Mouse (Mus musculus) adrenal gland, postnatal 14 days (tissue): ENCODE measurements around the gene Arpp21. TPM values are rescaled to one million over a fixed set of nuclear protein-coding genes. Genes with fewer than 3 reads are reported as not detected.
A peak's percentile ranks its signal among the peaks of the same experiment; 100 is the strongest.

ENCODE experiments used
- DNase-seq: peaks from one replicate; pipeline ENCODE4 v3.0.0; 2021; ENCODE audit warnings: mixed read lengths
- total RNA-seq: library from RNA; stranded (reverse); gene quantifications from 2 replicates; pipeline ENCODE4 v1.2.3, GENCODE M21; 2021

Arpp21 gene
- total RNA-seq, 1 experiment from 2014 or later = 1.3 TPM

DNA sequence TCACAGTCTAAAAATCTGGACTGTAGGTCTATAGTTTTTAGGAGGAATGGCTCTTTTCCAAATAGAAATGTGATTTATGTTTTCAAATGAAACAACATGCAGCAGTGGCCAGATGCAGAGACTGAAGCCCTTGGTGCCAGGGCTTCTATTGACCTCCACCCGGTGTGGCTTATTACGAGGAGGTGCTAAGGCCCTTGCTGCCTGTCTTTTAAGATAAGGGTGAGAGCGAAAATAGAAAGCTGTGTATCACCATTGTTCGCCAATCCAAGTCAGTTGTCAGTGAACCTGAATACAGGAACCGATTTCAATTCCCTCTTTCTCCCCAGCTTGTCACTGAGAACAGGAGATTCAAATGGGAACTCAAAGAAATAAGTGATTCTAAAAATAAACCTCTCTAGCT lies 57.3 kb downstream of the Arpp21 start:
- DNase-seq = no peak

DNA sequence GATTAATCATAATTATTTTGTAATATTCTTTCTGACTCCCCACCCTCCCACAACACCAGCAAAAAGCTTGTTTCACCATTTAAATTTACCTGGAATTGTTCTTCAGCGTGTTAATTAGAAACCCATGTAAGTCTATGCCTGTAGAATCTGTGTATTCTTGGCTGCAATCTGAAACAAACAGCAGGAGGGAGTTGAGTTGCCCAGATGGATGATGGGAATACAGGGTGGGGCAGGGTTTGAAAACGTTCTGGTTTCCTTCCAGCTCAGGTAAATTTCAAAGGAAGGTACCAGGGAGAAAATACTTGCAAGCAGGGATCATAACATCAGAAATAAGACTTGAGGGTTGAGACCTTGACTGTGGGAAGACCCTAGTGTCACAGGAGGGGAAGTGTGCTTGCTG lies 58.2 kb downstream of the Arpp21 start:
- no peak for DNase-seq

DNA sequence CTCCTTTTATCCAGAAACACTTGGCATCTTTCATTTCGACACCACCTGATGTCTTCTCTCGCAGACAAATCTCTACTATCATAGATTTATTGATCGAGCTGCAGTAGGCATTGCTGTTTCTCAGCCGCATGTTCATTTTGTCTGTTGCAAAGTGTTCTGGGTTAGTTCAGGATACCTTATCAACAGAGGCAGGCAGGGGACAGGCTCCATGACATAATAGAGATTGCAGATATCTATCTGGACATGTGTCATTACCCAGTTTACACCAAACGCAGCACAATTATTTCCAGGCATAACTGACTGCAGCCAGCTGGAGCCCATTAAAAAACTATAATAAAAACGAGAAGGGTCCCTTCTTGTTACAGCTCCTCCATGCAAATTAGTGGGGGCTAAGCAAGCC lies 59.4 kb downstream of the Arpp21 start:
- no peak for DNase-seq

DNA sequence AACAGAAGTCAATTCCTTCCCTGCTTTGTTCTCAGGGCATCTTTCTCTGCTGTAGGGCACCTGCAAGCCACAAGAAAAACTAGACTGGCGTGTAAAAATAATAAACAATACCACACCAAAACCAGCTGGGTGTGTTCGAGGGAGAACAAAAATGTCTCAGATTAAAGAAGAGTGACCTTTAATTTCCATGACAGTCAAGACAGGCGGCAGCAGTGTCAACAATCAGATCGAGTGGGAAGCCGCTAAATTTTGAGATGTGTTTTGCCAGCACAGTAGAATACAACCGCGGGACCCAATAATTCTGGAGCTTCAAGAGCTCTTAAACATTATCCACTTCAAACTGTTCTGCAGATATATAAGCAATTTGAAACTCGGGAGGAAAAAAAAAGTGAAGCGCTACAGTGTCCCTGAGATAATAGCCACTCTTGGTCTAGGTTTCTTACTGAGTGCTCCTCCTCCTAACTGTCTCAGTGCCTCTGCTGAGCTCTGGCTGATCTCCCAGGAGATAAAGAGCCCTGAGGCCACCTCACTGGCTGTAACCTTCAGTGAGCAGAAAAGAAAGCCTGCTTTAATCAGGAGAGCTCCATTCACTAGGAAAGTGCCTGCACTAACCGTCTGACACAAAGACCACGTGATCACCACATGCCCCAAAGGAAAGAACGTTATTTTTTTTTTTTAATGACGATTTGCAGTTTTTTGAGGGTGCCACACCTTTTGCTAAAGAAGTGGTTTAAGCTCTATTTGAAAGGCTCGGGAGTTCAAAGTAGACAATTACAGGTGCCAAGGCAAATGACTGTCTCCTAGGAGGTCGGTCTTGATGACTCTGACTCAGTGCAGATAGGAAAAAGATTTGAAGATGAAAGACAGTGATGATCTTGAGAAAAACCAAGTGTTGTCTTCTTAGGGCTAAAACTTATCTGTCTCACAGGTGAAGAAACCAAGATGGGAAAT lies 61.1 kb downstream of the Arpp21 start:
- peak; percentile 66 for DNase-seq

DNA sequence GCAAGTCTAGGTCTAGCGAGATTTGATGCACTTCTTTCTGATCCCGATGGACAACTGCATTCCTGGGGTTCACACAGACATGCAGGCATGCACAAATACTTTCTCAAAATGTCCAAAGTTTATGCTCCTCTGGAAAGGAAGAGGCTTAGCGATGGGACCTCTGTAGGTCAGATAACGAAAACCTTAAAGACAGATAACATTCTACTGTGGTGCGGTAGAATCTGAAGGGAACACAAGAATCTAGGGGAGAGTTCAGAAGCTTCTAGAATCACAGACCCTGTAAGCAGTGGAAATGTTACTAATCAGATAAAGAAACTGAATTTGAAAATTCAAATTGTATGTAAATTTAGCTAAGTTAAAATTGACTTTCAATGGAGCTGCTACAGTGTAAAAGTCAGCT lies 62.0 kb downstream of the Arpp21 start:
- no peak for DNase-seq

DNA sequence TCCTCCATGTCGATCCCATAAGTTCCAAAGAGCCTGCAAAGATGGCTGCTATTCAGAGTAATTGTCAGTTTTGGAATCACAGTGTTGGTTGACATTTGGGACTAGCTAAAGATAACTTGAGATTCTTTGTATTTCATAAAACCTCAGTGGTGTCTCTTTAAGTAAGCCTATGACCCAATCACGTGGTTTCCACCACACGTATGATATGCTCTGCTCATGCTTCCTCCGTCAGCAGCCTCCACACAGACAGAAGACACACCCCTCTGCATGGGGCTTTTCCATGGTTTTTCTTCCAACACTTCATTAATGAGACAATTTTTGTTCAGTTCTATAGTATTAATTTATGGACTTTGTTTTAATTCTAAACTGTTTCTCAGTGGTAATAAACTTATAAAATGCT lies 71.1 kb downstream of the Arpp21 start:
- no peak for DNase-seq

DNA sequence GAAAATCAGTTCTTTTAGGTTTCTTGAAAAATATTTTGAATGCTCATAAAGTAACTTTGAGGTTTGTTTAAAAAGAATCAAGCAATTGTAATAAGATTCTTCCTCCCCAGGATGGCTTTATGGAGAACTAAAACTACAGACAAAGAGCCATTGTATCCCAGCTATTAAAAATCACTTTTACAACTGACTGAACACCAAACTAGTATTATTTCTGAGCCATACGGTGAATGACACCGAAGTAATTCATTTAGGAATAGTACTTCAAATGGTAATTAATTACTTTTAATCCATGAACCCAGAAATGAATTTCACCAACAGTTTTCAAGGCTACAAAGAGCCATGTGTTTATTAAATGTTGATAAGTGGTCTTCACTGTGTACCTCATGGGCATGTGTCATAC lies 74.8 kb downstream of the Arpp21 start:
- no peak for DNase-seq

DNA sequence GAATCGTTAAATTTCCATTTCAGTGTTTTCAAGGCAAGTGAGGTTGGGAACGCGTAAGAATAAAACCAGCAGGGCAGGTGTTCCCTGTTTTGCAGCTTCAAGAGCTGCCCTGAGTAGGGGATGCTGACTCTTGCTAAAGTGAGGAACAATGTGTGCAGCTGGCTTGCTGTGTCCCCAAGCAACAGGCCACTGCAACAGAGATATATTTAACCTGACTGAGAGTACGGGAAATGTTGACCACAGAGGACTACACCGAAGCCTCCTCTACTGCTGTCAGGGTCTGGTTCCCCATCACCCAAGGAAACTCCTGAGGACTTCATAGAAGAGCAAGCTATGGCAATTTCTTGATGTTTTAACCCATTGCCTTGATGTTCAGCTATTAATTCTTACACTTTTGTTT lies 81.8 kb downstream of the Arpp21 start:
- no peak for DNase-seq

DNA sequence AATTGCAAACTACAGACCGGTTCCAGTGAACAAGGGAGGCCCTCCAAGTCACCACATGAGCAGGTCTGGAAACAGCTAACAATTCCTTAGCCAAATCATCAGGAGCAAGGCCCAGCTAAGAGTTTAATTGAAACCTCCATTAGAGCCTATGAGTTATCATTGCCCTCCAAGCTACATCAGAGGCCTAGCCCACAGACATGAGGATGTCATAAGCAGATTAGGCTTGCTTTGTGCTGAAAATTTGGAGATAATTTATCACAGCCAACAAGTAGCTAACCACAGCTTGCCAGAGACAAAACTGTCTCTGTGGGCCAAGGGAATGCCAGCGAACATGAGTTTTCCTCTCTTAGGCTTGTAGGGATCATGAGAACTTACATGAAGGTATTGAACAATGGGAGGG lies 83.0 kb downstream of the Arpp21 start:
- no peak for DNase-seq

DNA sequence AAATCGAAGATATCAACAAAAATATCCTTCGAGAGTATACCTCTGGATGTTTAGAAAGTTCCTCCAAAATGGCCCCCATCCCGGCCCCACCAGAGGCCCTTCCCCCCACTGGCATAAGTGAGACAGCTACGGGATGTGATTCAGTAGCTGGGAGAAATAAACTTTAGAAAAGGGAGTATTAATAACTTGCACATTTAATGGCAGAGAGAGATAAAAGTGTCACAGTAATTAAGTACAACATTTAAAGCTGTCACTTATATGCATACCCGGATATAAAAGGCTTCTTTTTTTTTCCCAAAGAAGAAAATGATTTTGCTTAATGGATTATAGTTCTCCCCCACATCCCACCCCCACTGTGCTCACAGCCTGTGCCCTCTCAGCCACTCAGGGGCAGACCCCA lies 84.6 kb downstream of the Arpp21 start:
- no peak for DNase-seq

DNA sequence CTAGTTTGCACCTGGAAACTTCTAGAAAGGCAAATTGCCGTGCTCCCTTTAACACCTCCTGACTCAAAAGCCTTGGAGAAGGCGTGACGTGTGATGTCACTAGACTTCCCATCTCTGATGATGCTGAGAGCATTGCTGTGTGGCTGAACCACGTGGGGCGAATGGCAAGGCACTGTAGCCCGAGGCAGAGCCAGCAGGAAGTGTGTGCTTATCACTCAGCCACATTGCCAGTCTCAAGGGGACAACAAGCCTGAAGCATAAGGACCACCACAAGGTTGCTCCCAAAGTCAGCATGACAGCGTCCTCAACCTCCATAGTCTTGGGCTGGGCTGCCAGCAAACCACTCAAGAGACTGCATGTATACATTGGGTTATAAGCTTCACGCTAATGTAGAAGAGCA lies 95.1 kb downstream of the Arpp21 start:
- DNase-seq = no peak

DNA sequence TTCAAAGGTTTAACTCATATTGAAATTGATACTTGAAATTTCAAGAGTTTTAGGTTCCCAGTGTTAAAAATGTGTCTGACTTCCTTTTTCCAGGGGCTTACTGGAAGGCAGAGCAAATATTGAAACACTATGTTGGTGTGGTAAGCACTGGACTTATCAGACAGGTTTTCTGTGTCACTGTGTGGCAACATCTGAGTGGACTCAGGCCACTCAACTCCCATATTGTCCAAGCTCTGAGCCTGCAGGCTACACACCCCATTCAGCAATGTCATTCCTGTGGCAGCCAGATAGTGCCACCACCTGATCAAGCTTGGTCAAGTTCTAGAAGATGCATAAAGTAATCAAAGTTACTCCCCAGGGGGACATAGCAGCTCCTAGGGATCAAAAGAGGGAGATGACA lies 97.9 kb downstream of the Arpp21 start:
- no peak for DNase-seq

DNA sequence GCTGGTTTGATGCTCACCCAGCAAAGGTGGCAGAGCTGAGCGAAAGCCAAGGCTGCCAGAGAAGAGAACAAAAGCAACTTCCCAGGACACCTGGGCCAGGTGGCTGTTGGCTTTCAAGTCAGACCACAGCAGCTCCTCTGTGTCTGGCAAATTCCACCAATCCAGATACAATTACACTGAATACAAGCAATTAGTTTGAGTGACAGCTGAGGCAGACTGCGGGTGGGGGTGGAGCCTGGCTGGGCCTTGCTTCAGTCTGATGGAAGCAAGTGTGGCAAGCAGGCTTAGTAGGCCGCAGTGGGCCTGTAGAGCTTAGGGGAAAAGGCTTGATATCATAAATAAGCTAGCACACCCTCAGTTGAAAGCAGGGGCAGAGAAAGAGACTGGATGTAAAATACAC lies 104.9 kb downstream of the Arpp21 start:
- DNase-seq = no peak

DNA sequence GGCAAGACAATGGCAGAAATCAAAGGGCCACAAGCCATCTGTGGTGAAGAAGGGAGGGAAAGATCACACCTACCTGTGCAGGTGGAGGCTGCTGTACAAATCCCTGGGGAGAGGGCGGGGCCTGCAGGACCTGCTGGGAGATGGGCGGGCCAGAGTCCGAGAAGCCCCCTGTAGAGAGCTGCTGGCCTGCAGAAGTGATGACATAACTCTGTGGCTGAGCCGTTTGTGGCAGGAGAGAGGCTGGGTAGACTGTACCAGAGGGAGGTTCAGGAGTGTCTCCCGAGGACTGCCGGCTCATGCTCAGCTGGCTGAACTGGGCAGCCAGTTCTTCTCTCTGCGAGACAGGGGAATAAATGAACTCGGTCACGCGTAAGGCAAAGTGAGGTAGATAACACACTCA lies 111.1 kb downstream of the Arpp21 start:
- no peak for DNase-seq

DNA sequence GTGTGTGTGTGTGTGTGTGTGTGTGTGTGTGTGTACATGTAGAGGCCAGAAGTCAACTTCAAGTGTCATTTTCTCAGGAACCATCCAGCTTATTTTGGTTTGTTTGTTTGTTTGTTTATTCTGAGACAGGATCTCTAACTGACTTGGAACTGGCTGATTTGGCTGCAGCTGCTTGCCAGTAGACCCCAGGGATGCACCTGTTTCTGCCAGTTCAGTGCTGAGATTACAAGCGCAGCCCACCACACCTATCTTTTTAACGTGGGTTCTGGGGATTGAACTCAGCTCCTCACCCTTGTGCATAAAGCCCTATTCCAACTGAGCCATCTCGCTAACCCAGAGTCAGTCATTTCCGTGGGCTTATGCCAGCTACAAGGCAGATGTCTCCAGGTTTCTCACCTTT lies 111.6 kb downstream of the Arpp21 start:
- DNase-seq = no peak

DNA sequence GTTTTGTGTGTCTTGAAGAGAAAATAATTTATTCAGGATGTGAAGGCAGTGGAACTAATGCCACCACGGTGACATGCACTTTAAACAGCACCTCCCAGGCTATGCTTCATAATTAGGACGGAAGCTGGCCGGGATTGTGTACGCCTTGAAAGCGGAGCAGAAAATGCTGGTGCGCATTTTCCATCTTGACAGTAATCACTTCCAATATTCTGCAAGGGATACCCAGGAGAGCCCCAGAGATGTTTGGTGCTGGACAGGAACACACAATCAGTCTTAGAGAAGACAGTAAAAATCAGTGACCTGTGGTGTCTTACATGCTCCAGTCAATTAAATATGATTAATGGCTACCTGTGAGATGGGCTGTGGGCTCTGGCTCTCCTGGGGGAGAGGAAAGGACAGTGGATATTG lies 112.3 kb downstream of the Arpp21 start:
- no peak for DNase-seq

DNA sequence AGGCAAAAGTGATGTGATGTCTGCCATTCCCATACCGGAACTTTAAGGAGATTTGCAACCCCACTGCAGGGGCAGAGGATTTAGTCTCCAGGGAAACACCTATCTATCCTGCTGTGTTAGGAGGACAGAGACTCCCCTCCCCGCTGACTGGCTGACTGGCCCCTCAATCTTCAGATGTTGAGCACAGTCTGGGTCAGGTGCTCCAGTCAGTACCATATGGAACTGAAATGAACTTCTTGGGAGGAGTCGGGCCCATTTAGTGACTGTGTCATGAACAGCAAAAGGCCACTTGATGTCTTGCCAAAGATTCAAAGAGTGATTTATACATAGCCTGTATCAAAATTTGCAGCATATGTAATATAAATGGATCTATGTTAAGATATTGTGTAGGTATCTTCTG lies 116.2 kb downstream of the Arpp21 start:
- no peak for DNase-seq

DNA sequence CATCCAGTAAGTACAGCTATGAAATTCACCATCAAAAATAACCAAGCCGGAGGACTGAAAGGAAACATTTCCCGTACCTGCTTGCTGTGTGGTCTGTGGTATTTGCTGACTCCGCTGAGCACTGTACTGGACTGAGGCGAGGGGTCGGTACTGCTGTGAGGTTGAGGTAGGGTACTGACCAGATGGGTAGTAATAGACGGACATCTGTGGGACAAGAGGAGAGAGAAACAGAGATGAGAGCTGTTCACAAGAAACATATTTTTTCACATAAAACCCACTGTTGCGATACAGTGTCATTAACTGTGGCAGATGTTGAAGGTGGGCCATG lies 116.7 kb downstream of the Arpp21 start:
- no peak for DNase-seq

DNA sequence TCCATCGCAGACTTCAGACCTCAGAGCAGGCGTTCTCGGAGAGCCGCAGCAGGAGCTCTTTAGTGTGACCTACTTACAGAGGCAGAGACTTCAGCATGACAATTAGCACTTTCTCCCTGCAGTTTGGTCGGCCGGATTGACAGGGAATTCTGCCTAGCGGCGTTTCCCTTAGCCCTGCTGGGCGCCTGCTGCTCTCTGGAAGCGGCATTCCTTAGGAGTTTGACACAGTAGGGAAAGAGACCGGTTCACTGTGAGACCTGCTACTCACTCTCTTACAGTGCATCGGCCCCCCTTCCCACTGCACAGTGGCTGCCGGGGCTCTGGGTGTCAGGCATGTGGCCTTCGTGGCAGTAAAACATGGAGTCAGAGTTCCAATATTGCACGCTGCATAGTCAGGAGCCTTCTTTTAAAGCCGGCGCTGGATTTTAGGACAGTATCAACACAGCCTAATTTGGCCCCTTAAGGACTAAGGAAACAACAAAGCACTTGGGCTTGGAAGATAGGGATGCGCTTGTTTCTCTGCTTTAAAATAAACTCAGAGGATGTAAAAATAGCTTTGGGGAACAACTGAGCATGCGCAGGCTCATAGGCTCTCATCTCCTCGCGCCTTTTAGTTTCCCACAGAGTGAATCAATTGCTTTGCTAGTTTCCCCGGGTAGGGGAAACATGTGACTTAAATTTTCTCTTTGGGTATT lies 117.2 kb downstream of the Arpp21 start:
- peak; percentile 7 for DNase-seq

DNA sequence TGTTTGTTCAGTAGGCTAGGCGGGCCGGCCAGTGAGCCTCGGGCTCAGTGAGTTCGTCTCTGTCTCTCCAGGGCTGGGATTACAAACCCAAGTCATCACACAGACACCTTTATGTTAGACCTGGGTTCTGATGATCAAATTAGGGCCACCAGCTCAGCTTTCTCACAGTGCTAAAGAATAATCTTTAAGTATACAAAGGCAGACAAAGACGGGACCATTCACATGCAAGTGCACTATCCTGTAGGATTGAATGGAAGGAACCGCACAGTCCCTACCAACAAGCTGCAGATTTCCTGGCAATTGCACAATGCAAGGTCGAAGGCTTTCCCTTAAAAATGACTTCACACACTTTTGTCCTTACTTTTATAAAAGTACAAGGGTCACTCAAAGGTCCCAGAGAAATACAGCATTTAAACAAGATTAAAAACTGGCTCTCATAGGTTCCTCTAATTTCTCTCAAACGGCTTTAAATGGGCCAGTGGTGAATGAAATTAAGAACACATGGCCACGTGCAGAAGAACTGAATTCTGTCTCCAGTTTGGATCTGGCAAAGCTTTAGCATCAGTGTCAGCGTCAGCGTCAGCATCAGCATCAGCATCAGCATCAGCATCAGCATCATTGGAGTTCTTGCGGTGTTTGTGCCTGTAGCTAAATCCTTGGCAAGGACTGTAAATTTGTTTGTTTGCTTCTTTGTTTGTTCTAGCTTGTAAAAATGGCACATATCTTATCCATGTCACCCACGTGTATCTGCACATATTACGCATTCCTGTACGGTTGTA lies 117.9 kb downstream of the Arpp21 start:
- DNase-seq = no peak

DNA sequence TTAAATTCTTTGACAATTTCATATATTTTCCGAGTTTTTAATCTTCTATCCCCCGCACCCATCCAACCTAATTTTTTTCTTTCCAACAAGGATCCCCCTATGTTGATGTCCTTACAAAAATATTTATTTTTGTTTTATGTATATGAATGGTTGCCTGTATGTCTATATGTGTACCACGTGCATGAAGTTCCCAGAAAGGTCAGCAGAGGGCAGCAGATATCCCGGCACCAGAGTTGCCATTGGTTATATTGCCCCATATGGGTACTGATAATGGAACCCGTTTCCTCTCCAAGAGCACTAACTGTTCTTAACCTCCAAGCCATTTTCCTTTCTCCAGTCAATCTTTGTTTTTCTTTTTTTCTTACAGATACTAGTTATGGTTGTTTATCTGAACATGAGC lies 124.1 kb downstream of the Arpp21 start:
- no peak for DNase-seq

DNA sequence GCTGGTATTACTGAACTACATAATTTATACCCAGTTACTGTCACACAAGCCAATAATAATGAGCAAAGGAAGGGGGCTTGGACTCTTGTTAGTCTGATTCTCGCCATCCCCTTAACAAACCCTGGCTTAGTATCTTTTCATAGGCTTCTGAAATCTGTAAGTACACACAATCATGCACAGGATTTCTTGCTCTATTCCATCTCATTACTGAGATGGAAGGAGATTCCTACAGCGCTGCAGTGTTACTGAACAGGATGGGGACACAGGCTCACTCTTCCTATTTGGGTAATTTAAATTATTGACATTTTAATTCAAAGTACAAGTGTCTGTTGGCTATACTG lies 132.9 kb downstream of the Arpp21 start:
- no peak for DNase-seq

DNA sequence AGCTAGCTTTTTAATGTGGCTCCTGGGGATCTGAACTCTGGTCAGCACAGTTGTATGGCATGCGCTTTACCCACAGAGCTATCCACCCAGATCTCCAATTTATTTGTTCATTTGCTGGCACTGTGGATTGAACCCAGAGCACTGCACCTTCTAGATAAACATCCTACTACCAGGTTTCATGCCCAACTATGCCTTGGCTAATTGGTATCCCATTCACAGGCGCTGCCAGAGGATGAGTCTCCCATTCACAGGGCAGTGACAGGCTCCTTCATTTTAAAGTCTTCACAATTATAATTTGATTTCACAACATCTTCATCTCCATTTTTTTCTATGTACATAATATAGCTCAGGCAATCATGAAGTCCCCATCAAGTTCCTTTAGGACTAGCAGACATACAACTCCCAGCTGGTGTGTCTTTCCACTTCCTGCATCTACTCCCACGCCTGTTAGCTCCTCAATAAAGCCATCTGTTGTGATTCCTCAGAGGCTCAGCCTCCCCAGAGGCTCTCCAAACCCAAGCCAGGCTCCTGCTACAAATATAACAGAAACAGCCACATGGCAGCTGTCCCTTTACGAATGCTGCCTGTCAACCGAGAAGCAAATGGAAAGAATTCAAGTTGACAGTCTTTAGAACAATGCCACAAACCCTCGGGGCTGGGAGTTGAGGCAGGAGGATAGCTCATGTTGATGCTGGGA lies 133.4 kb downstream of the Arpp21 start:
- DNase-seq = no peak
